Mouse (Mus musculus) stomach, embryonic 16.5 days (tissue): Measurements from ENCODE around the gene Vmn1r23. TPM values are rescaled to one million over a fixed set of nuclear protein-coding genes. Genes with fewer than 3 reads are reported as not detected.
"Not testable (repeated sequence)": the region's sequence is repeated elsewhere in the genome, so short reads cannot be mapped to it uniquely, and the experiment has no call there.

ENCODE experiments used
- ATAC-seq: fragments of 200-750 bp; cut with Nextera tagmentation; 2 replicates; pipeline ENCODE4 v1.8.0; 2017; ENCODE audit warnings: moderate number of reproducible peaks, moderate TSS enrichment; ENCODE audit not compliant: insufficient read depth, low FRiP score
- H3K27ac ChIP-seq: fragments of 300-500 bp; sonication (generic); 2 replicates; pipeline ENCODE4 v1.5.1; 2014; ENCODE audit warnings: low read length
- H3K27me3 ChIP-seq: fragments of 300-500 bp; sonication (generic); 2 replicates; pipeline ENCODE4 v1.6.1; 2014; ENCODE audit warnings: low read length, control low read depth, mixed read lengths; ENCODE audit not compliant: control insufficient read depth, insufficient read depth
- H3K36me3 ChIP-seq: fragments of 300-500 bp; sonication (generic); 2 replicates; pipeline ENCODE4 v1.6.1; 2014; ENCODE audit warnings: low read length; ENCODE audit not compliant: control insufficient read depth, insufficient read depth
- H3K4me1 ChIP-seq: fragments of 300-500 bp; sonication (generic); 2 replicates; pipeline ENCODE4 v1.6.1; 2014; ENCODE audit warnings: low read length, control low read depth, mixed read lengths; ENCODE audit not compliant: control insufficient read depth, insufficient read depth
- H3K4me2 ChIP-seq: fragments of 300-500 bp; sonication (generic); 2 replicates; pipeline ENCODE4 v1.6.1; 2014; ENCODE audit warnings: low read depth, low read length, mixed read lengths
- H3K4me3 ChIP-seq: fragments of 300-500 bp; sonication (generic); replicated peaks from 2 replicates; pipeline ENCODE4 v1.5.1; 2014; ENCODE audit warnings: mild to moderate bottlenecking, low read length
- H3K9ac ChIP-seq: fragments of 300-500 bp; sonication (generic); 2 replicates; pipeline ENCODE4 v1.6.1; 2014; ENCODE audit warnings: low read length
- H3K9me3 ChIP-seq: fragments of 300-500 bp; sonication (generic); replicated peaks from 2 replicates; pipeline ENCODE4 v1.6.1; 2016; ENCODE audit warnings: low read length, control low read depth; ENCODE audit not compliant: control insufficient read depth
- WGBS: fragments of 180-500 bp; shearing (Covaris S2); extraction: QIAGEN DNeasy Blood & Tissue Kit; methylation state at CpG from one replicate; pipeline ENCODE4 v1.1.7; 2014; 5-methylcytosine and 5-hydroxymethylcytosine counted together
- polyA plus RNA-seq: library from polyadenylated mRNA; unstranded; fragments of >200 nt; fragmentation: Nextera tagmentation; extraction: Ambion mirVana; gene quantifications from 2 replicates; pipeline ENCODE4 v1.2.1, GENCODE M21; 2015

Gene Vmn1r23
- not detected in 2 replicates for polyA plus RNA-seq

- no peak within 1 kb of the TSS for H3K9ac ChIP-seq
- H3K27me3 ChIP-seq, result no peaks in the 10 kb centered on the region
- WGBS, result 92% methylated on average over 1 of the region's 1 CpGs
Measured at GRCm38 (mm10) chr6:57926738-57927137, at the start of gene Vmn1r23. Gene Vmn1r23 (minus strand): TSS chr6:57926838.

DNA sequence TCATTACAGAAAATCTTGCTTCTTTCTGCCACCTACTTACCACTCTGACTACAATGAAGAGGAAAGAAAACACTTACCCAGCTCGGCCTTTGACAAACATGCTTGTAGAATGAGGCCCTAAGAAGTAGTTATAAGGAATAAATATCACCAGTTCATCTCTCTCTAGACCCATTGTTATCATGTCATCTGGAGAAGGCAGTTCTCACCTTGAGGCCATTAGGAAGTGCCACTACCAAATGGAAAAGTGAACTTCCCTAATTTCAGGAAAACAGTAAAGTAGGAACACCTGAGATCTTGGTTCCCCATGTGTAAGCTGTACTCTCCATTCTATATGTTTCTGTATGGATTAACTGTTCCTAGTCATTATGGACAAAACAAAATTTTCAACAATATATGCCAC is 34.8 kb upstream of the Vmn1r23 start, which contains the start of gene Vmn1r24:
Gene Vmn1r24, minus strand, starts transcription at position 101 of the 400 bp plus-strand sequence.
- ATAC-seq, H3K27me3 ChIP-seq, H3K4me2 ChIP-seq, H3K9me3 ChIP-seq, H3K4me1 ChIP-seq, H3K9ac ChIP-seq, H3K4me3 ChIP-seq, H3K36me3 ChIP-seq, H3K27ac ChIP-seq: not testable (repeated sequence)
- WGBS, result 58% methylated on average over 1 of the region's 1 CpGs

More at GRCm38 (mm10) chr6:57926738-57927137, at the start of gene Vmn1r23:
- Histone ChIP-seq H3K4me3 (no peak within 1 kb of the TSS), H3K4me2 (no peak within 1 kb of the TSS), H3K36me3 (no peaks in the 10 kb centered on the region), H3K4me1 (no peaks in the 10 kb centered on the region), H3K27ac (no peak within 1 kb of the TSS), H3K9me3 (no peaks in the 10 kb centered on the region)
- no peak for ATAC-seq

- ATAC-seq, result no peak
- no peak within 1 kb of the TSS for H3K9ac ChIP-seq
- no peak within 1 kb of the TSS for H3K4me3 ChIP-seq
- no peaks in the 10 kb centered on the region for H3K4me1 ChIP-seq
- no peaks in the 10 kb centered on the region for H3K27me3 ChIP-seq
- no peak within 1 kb of the TSS for H3K27ac ChIP-seq
- no peak within 1 kb of the TSS for H3K4me2 ChIP-seq
- H3K9me3 ChIP-seq, result no peaks in the 10 kb centered on the region
- no peaks in the 10 kb centered on the region for H3K36me3 ChIP-seq
- 84% methylated on average over 1 of the region's 1 CpGs for WGBS
Measured at GRCm38 (mm10) chr6:57907928-57908327, 18.7 kb downstream of the Vmn1r23 start, which contains the start of gene Vmn1r22. Gene Vmn1r22 (minus strand): TSS chr6:57908028.

Other genes starting within 250 kb of the Vmn1r23 start
- gene Pyurf, start 234.8 kb downstream of the Vmn1r23 start, polyA plus RNA-seq, result 17.3 and 18.4 TPM in 2 replicates
- 20.4 and 21.8 TPM in 2 replicates for gene Lancl2, start 224.3 kb downstream of the Vmn1r23 start, polyA plus RNA-seq
- 48.6 and 55.1 TPM in 2 replicates for gene Vopp1, start 101.7 kb downstream of the Vmn1r23 start, polyA plus RNA-seq
- 0.13 TPM in 1 of 2 replicates, not detected in the other for gene Vmn1r21, start 76.5 kb downstream of the Vmn1r23 start, polyA plus RNA-seq
- not detected in 2 replicates for gene Vmn1r22, start 18.8 kb downstream of the Vmn1r23 start, polyA plus RNA-seq
- not detected in 2 replicates for gene Vmn1r24, start 34.7 kb upstream of the Vmn1r23 start, polyA plus RNA-seq
- not detected in 2 replicates for gene Vmn1r25, start 54.0 kb upstream of the Vmn1r23 start, polyA plus RNA-seq
- not detected in 2 replicates for gene Vmn1r26, start 88.3 kb upstream of the Vmn1r23 start, polyA plus RNA-seq